In genomic region chr1:187652445-187652844, GRCm38 (mm10) we compare ENCODE assay signal across 8 mouse cellular contexts. TPM values are rescaled to one million over a fixed set of nuclear protein-coding genes. Genes with fewer than 3 reads are reported as not detected.
DNase-seq lines count a peak whose midpoint lies in the region; ATAC-seq lines count a peak whose summit lies in the region.

No protein-coding gene starts in this region.

- DNase-seq in adrenal gland, adult 2 months, result peak; percentile 42
- no peak for DNase-seq in adrenal gland, postnatal 4 days (ENCODE audit: low spot score in 2 of 2)
- DNase-seq in adrenal gland, postnatal 36 days, result peak; percentile 19 to 44
- no peak for DNase-seq in urinary bladder, adult 2 months (ENCODE audit: low spot score)

- H3K9ac ChIP-seq in heart, embryonic 15.5 days, result peak overlapping the region; percentile 78; the same call in 1 of the 2 replicates
- no peak overlapping the region for H3K9ac ChIP-seq in limb, embryonic 13.5 days
- H3K9ac ChIP-seq in stomach, embryonic 14.5 days (replicated peaks; ENCODE audit: low read depth, low read length), result no peak overlapping the region

- peaks cover 34% of the 10 kb centered on the region for H3K4me1 ChIP-seq in heart, embryonic 15.5 days (replicated peaks)
- peaks cover 12% of the 10 kb centered on the region for H3K4me1 ChIP-seq in limb, embryonic 13.5 days
- peaks cover 3% of the 10 kb centered on the region; the same call in 1 of the 2 replicates for H3K4me1 ChIP-seq in stomach, embryonic 14.5 days (ENCODE audit: control insufficient read depth, insufficient read depth, low read length)

- H3K4me2 ChIP-seq in heart, embryonic 15.5 days, result peak overlapping the region; percentile 86
- H3K4me2 ChIP-seq in limb, embryonic 13.5 days (replicated peaks), result peak overlapping the region; percentile 97
- H3K4me2 ChIP-seq in stomach, embryonic 14.5 days (replicated peaks; ENCODE audit: low read depth, low read length), result peak overlapping the region; percentile 93

- no peaks in the 10 kb centered on the region for H3K9me3 ChIP-seq in heart, embryonic 15.5 days (replicated peaks)
- H3K9me3 ChIP-seq in limb, embryonic 13.5 days, result no peaks in the 10 kb centered on the region
- H3K9me3 ChIP-seq in stomach, embryonic 14.5 days (ENCODE audit: control insufficient read depth, low read depth, low read length), result no peaks in the 10 kb centered on the region

- ATAC-seq in heart, embryonic 15.5 days (replicated peaks; ENCODE audit: insufficient number of reproducible peaks, insufficient read depth, low FRiP score, low read depth), result 0 out of 2 replicates have a peak, but pooled peaks have one; percentile 8
- ATAC-seq in limb, embryonic 13.5 days (ENCODE audit: low FRiP score, low read depth), result no peak
- peak; percentile 26; the same call in 1 of the 2 replicates for ATAC-seq in stomach, embryonic 14.5 days (ENCODE audit: insufficient number of reproducible peaks, insufficient read depth, low FRiP score, low read depth)
- ATAC-seq in granulocyte monocyte progenitor cell, adult 5-6 weeks (replicated peaks; ENCODE audit: poor library complexity, severe bottlenecking), result no peak

- H3K27me3 ChIP-seq in heart, embryonic 15.5 days, result no peaks in the 10 kb centered on the region
- peaks cover 11% of the 10 kb centered on the region; the same call in 1 of the 2 replicates for H3K27me3 ChIP-seq in limb, embryonic 13.5 days
- no peaks in the 10 kb centered on the region for H3K27me3 ChIP-seq in stomach, embryonic 14.5 days (ENCODE audit: control insufficient read depth, insufficient read depth, low read length)

- 10% methylated on average over 7 of the region's 7 CpGs for WGBS in heart, embryonic 15.5 days
- WGBS in limb, embryonic 13.5 days, result 13% methylated on average over 7 of the region's 7 CpGs
- 14% methylated on average over 7 of the region's 7 CpGs for WGBS in stomach, embryonic 14.5 days

- H3K27ac ChIP-seq in heart, embryonic 15.5 days, result peak overlapping the region; percentile 90
- H3K27ac ChIP-seq in limb, embryonic 13.5 days, result no peak overlapping the region
- H3K27ac ChIP-seq in stomach, embryonic 14.5 days (ENCODE audit: low read length), result no peak overlapping the region

- no peaks in the 10 kb centered on the region for H3K36me3 ChIP-seq in heart, embryonic 15.5 days
- no peaks in the 10 kb centered on the region for H3K36me3 ChIP-seq in limb, embryonic 13.5 days
- H3K36me3 ChIP-seq in stomach, embryonic 14.5 days (ENCODE audit: control insufficient read depth, insufficient read depth, low read length), result no peaks in the 10 kb centered on the region

- H3K4me3 ChIP-seq in heart, embryonic 15.5 days, result peak overlapping the region; percentile 64
- peak overlapping the region; percentile 64 for H3K4me3 ChIP-seq in limb, embryonic 13.5 days
- H3K4me3 ChIP-seq in stomach, embryonic 14.5 days (ENCODE audit: low read depth, low read length), result peak overlapping the region; percentile 38

RNA-seq across cellular contexts. Expression of gene Esrrg, which starts 43.9 kb away (rescaled TPM):
- 10 to 100 TPM; 14.8 to 17.7 TPM for total RNA-seq in adrenal gland, adult 2 months (2021)
- polyA plus RNA-seq in adrenal gland, adult 2 months (2012; rRNA removed), result 2.1 and 3.1 TPM in 2 replicates
- total RNA-seq in adrenal gland, postnatal 4 days (2021), result 10 to 100 TPM; 20.0 to 27.2 TPM
- total RNA-seq in adrenal gland, postnatal 36 days (2021), result 10 to 100 TPM; 10.8 to 20.8 TPM
- 20.0 and 23.2 TPM in 2 replicates for polyA plus RNA-seq in heart, embryonic 15.5 days (2015; fragmentation: Nextera tagmentation; extraction: Ambion mirVana)
- polyA plus RNA-seq in limb, embryonic 13.5 days (2015; fragmentation: Nextera tagmentation; extraction: Ambion mirVana), result 3.1 TPM in 2 replicates
- 12.5 and 13.4 TPM in 2 replicates for polyA plus RNA-seq in stomach, embryonic 14.5 days (2014; fragmentation: Nextera tagmentation; extraction: Ambion mirVana)
- total RNA-seq in granulocyte monocyte progenitor cell, adult 5-6 weeks (2014; fragmentation: Nextera tagmentation), result not detected in 2 replicates
- not detected in 2 replicates for total RNA-seq in granulocyte monocyte progenitor cell, adult 5-6 weeks (2017)
- 0.43 and 0.53 TPM in 2 replicates for polyA plus RNA-seq in urinary bladder, adult 2 months (2012; rRNA removed)

Comparison
In these comparisons a context has a peak if more than half of its experiments do, and no peak if none do; other contexts are left out.
1. DNase-seq: peak in adrenal gland, adult 2 months (single experiment) and adrenal gland, postnatal 36 days (2 of 2); none in adrenal gland, postnatal 4 days (0 of 2) and urinary bladder, adult 2 months (single experiment).
2. ATAC-seq: peak in heart, embryonic 15.5 days (single experiment) and stomach, embryonic 14.5 days (single experiment); none in limb, embryonic 13.5 days (single experiment) and granulocyte monocyte progenitor cell, adult 5-6 weeks (single experiment).
3. Peak in every context shown above with its lines, with median percentiles within 50 percentile points of each other: H3K4me2 ChIP-seq and H3K4me3 ChIP-seq.